Mouse (Mus musculus) embryonic fibroblast, embryonic 13.5 days (primary cell): Measurements from ENCODE around the gene Wdr77.

Experiments
- CTCF ChIP-seq: IDR thresholded peaks from 2 replicates; pipeline ENCODE4 v1.5.1; 2011; ENCODE audit warnings: mild to moderate bottlenecking, control low read depth, low read length, moderate library complexity, borderline replicate concordance; ENCODE audit not compliant: insufficient read depth
- POLR2A ChIP-seq: IDR thresholded peaks from 2 replicates; pipeline ENCODE4 v1.6.1; 2011; ENCODE audit warnings: low read depth, mild to moderate bottlenecking, control low read depth, low read length, moderate library complexity

DNA sequence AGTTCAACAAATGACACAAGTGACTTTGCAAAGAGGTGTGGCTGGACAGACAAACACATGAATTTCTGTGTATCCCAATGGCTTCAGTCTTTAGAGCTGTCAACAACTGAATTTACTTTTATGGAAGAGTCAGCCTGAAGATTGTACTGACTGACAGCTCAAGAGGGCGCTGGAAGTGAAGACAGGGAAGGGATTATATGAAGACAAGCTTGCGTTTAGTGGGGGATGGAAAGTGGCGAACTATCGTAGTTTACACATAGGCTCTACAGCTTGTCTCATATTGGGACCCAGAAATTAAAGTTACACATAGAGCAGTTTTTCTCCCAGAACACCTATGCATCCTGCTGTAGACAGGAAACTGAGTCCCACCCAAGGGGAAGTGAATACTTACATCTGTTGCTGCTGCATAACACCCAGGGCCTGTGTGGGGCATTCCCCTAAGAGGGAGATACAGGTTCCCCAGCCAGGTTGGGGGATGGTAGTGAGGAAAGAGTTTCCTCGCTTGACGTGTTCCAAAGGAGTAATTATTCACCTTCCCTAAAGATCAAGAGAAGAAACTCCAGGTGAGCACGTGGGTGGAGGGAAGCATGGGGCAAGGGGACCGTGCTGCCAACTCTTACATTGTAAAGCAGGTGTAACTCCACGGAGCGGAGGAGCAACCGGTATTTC, 41.7 kb downstream of the Wdr77 start:
- TF ChIP-seq POLR2A (no peak), CTCF (no peak)
